Mouse (Mus musculus): Measurements from ENCODE around the gene Adarb2.

DNA sequence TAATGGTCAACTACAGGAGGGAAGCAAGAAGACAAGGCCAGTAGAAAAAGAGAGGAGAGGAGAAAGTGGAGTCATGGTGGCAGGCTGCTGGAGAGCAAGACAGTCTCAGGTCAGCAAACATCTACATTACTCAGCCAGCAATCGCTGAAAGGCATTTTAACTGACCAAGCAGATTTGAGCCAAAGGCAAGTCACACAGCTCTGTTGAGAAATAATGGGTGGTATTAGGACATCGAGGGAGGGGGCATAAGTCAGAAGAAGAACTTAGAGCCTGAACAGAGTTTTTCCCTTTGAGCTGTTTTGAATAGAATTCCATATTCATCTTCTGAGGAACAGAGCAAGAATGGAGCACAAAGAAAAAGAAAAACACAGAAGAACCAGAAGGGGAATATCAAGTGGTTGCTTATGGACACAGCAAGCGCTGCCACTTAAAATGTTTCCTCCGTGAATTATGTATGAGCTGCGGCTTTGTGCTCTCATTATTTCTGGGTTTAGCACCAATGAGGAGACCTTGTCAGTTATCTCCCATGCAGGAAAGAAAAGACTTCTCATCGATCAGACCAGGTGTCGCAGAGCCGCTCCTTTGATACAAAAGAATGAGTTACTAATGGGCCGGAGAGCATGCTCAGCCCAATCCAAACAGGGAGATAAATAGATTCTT is 477.9 kb downstream of the Adarb2 start:
- TF ChIP-seq POLR2A (IDR thresholded peaks at IDR 0.05; ENCODE audit: borderline replicate concordance, insufficient read depth, low read length) = no peak
- no peak for TF ChIP-seq CTCF (IDR thresholded peaks at IDR 0.05; ENCODE audit: borderline replicate concordance, insufficient read depth, low read depth, low read length)
